Mouse (Mus musculus) limb, embryonic 14.5 days (tissue): ENCODE data around the gene Sytl3. TPM values are rescaled to one million over a fixed set of nuclear protein-coding genes. Genes with fewer than 3 reads are reported as not detected.

ENCODE experiments used
- ATAC-seq: fragments of 200-750 bp; cut with Nextera tagmentation; 2 replicates; pipeline ENCODE4 v1.8.0; 2017; ENCODE audit warnings: low read depth, moderate number of reproducible peaks, moderate TSS enrichment; ENCODE audit not compliant: low FRiP score
- DNase-seq: peaks from one replicate; pipeline ENCODE4 v3.0.0-alpha.2; 2015; ENCODE audit warnings: low spot score
- H3K27ac ChIP-seq: fragments of 300-500 bp; sonication (generic); replicated peaks from 2 replicates; pipeline ENCODE4 v1.5.1; 2014; ENCODE audit warnings: low read depth, mild to moderate bottlenecking, low read length, moderate library complexity, mixed read lengths
- H3K27me3 ChIP-seq: fragments of 300-500 bp; sonication (generic); 2 replicates; pipeline ENCODE4 v1.6.1; 2014; ENCODE audit warnings: low read length, mixed read lengths; ENCODE audit not compliant: control insufficient read depth, insufficient read depth
- H3K36me3 ChIP-seq: fragments of 300-500 bp; sonication (generic); 2 replicates; pipeline ENCODE4 v1.6.1; 2014; ENCODE audit warnings: mild to moderate bottlenecking, low read length, moderate library complexity, mixed read lengths; ENCODE audit not compliant: control insufficient read depth, insufficient read depth
- H3K4me1 ChIP-seq: fragments of 300-500 bp; sonication (generic); 2 replicates; pipeline ENCODE4 v1.6.1; 2014; ENCODE audit warnings: antibody characterized with exemption, low read length, mixed read lengths; ENCODE audit not compliant: control insufficient read depth, insufficient read depth
- H3K4me2 ChIP-seq: fragments of 300-500 bp; sonication (generic); replicated peaks from 2 replicates; pipeline ENCODE4 v1.6.1; 2014; ENCODE audit warnings: low read depth, mild to moderate bottlenecking, low read length, moderate library complexity; ENCODE audit not compliant: severe bottlenecking
- H3K4me3 ChIP-seq: fragments of 300-500 bp; sonication (generic); replicated peaks from 2 replicates; pipeline ENCODE4 v1.5.1; 2014; ENCODE audit warnings: low read length
- H3K9ac ChIP-seq: fragments of 300-500 bp; sonication (generic); 2 replicates; pipeline ENCODE4 v1.6.1; 2014; ENCODE audit warnings: mild to moderate bottlenecking, low read depth, low read length, moderate library complexity; ENCODE audit not compliant: severe bottlenecking
- H3K9me3 ChIP-seq: fragments of 300-500 bp; sonication (generic); 2 replicates; pipeline ENCODE4 v1.6.1; 2016; ENCODE audit warnings: low read length; ENCODE audit not compliant: control insufficient read depth
- POLR2A ChIP-seq: fragments of 200-500 bp; IDR thresholded peaks from 2 replicates; pipeline ENCODE4 v1.8.0; 2012; ENCODE audit warnings: inconsistent platforms, mild to moderate bottlenecking, moderate library complexity, borderline replicate concordance; ENCODE audit not compliant: insufficient read depth, insufficient read length; ENCODE audit errors: extremely low read depth
- WGBS: fragments of 180-500 bp; shearing (Covaris S2); extraction: QIAGEN DNeasy Blood & Tissue Kit; methylation state at CpG from one replicate; pipeline ENCODE4 v1.1.7; 2014; 5-methylcytosine and 5-hydroxymethylcytosine counted together
- polyA plus RNA-seq, 2 experiments: library from polyadenylated mRNA; depleted of rRNA in 1 of 2; stranded (reverse) in 1 of 2; unstranded in 1 of 2; fragments of >200 nt; fragmentation: Nextera tagmentation in 1 of 2; extraction: Ambion mirVana in 1 of 2; gene quantifications; 2 replicates each; pipeline versions ENCODE4 v1.2.1 to v1.2.3; 2012 to 2014

Gene Sytl3
- polyA plus RNA-seq, 2 experiments: 0.10 to 0.26 TPM

DNA sequence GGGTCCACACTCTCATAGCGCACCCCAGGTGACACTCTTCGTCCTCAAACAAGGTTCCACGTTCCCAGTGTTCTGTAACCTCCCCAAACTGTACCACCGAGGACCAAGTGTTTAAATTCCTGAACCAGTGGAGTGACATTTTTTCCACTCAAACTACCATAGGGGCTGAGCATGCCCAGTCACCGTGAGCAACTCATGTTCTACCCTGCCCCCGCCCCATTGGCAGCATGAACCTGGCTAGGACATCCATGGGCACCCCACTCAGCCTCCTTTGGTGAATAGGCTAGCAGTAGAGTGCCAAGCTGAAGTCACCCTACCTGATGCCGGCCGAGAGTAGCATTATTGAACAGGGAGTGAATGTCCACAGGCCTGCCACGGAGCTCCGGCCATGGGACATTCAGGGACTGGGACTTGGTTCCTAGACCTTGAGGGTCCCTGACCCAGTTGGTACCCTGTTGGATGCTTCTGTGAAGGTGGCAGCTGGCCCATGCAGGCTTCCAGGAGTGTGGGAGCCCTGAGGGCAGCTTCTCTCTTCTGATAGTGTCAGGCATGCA lies 74.5 kb downstream of the Sytl3 start:
- DNase-seq: no peak

DNA sequence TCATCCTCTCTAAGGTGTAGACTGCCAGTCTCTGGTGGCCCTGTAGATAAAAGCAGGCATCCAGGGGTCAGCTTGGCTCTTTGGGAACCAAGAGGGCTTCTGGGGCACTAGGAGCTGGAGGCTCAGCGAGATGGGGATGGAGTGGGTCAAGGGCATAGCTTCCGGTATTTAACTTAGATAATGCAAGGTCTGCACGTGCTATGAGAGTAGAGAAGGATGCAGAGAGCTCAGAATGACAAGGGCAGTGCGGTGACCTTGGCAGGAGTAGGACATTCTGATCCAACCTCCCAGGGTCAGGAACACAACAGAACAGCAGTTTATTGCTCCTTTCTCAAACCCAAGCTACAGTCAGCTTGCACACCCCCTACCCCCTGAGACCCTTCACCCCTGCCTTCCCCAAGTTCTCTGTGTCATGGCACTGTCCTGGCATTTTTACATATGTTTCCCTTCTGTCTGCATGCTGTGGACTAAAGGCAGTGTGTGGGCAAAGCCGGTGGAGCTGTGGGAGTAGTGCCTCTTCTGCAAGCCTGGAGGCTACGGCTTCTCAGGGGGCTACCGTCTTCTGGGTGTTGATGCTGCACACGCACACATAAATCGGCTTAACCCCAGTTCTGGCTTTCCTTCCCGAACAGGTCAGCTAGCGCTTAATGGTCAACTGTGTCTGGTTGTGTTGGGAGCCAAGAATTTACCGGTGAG lies 76.0 kb downstream of the Sytl3 start:
- H3K36me3 ChIP-seq: peaks cover 11% of the 10 kb centered on the region

More for the DNA sequence above, 74.5 kb downstream of the Sytl3 start:
- H3K36me3 ChIP-seq: no peaks in the 10 kb centered on the region
- WGBS: 82% methylated on average over 10 of the region's 10 CpGs
- TF ChIP-seq POLR2A: no peak
- no peak overlapping the region for H3K9ac ChIP-seq
- peaks cover 5% of the 10 kb centered on the region; the same call in 1 of the 2 replicates for H3K4me1 ChIP-seq
- ATAC-seq: no peak
- H3K9me3 ChIP-seq: no peaks in the 10 kb centered on the region
- no peak overlapping the region for H3K27ac ChIP-seq
- H3K4me2 ChIP-seq: no peak overlapping the region
- no peaks in the 10 kb centered on the region for H3K27me3 ChIP-seq
- H3K4me3 ChIP-seq: no peak overlapping the region

DNA sequence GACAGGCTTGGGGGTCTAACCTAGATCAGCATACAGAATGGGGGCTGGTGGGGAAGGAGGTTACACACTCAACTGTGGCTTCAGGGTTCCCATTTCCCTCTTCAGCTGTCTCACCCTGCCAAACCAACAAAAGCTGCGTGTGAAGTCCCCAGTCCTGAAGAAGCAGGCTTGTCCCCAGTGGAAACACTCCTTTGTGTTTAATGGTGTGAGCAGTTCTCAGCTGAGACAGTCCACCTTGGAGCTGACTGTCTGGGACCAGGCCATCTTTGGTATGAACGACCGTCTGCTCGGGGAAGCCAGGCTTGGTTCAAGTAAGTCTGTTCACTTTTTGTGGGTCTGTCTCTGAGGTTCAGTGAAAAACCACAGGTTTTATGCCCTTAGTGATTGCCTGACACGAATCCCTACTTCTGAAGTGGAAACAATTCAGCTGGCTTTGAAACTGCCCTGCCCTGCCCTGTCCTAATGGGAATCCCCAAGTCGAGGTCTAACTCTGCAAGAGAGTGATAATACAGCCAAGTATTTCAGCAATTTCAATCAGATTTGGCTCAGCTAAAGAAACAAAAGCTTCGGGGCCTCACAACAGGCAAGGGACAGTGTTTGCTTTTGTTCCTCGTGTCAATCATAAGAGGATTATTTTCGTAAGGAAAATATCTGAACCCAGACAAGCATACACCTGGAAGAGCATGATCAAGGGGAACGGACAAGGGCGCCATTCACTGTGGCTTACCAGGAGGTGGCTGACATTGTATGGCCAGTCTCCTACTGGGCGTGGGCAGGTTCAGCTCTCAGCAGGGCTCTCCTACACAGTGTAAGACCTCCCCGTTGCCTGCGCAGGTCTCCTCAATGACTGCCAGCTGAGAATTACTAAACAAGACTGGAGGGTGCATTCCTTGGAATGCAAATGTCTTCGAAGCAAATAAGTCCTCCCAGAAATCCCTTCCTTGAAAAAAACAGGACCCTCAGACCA lies 77.7 kb downstream of the Sytl3 start:
- WGBS: 56% methylated on average over 15 of the region's 15 CpGs
- no peak overlapping the region for H3K4me3 ChIP-seq
- no peak overlapping the region for H3K9ac ChIP-seq
- peaks cover 5% of the 10 kb centered on the region; the same call in 1 of the 2 replicates for H3K4me1 ChIP-seq
- no peak for ATAC-seq
- H3K4me2 ChIP-seq: no peak overlapping the region
- no peaks in the 10 kb centered on the region for H3K9me3 ChIP-seq
- TF ChIP-seq POLR2A: no peak
- H3K27me3 ChIP-seq: no peaks in the 10 kb centered on the region
- peaks cover 22% of the 10 kb centered on the region for H3K36me3 ChIP-seq
- H3K27ac ChIP-seq: no peak overlapping the region
- no peak for DNase-seq

More for the DNA sequence above, 76.0 kb downstream of the Sytl3 start:
- Histone ChIP-seq H3K27me3 (no peaks in the 10 kb centered on the region), H3K4me1 (peaks cover 5% of the 10 kb centered on the region; the same call in 1 of the 2 replicates), H3K4me2 (no peak overlapping the region), H3K4me3 (no peak overlapping the region), H3K9me3 (no peaks in the 10 kb centered on the region), H3K9ac (no peak overlapping the region), H3K27ac (no peak overlapping the region)
- TF ChIP-seq POLR2A: no peak
- WGBS: 90% methylated on average over 12 of the region's 12 CpGs
- ATAC-seq (no peak), DNase-seq (no peak)

DNA sequence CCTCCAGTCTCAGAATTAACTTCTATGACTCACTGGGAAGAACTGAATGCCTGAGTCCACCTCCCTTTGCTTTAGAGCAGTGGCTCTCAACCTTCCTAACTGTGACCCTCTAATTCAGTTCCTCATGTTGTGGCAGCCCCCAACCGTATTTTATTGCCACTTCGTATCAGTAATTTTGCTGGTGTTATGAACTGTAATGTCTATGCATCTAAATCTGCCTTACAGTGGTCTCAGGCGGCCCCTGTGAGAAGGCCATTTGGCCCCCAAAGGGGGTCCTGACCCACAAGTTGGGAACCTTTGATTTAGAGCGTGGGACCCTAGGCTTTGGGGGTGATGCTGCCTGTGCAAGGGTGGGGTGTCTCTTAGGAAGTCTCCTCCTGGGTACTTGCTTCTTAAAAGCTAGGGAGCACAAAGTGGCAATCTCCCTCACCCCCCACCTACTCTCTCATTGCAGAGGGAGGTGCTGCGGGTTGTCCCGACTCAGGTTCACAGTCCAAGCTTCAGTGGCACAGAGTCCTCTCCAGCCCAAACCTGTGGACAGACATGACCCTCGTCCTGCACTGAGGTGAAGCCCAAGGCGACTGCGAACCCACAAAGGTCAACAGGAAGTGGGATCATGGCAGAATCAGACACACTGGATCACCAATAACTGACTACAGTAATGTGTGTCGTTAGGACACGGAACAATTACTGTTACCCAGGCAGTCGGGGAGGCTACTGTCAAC lies 78.5 kb downstream of the Sytl3 start:
- Histone ChIP-seq H3K36me3 (peaks cover 28% of the 10 kb centered on the region), H3K4me1 (peaks cover 5% of the 10 kb centered on the region; the same call in 1 of the 2 replicates), H3K27ac (no peak overlapping the region), H3K9ac (no peak overlapping the region), H3K9me3 (no peaks in the 10 kb centered on the region), H3K4me2 (no peak overlapping the region), H3K4me3 (no peak overlapping the region), H3K27me3 (no peaks in the 10 kb centered on the region)
- DNase-seq (no peak), ATAC-seq (no peak)
- no peak for TF ChIP-seq POLR2A
- 78% methylated on average over 12 of the region's 12 CpGs for WGBS
